Comparison of ENCODE assay signal across 35 mouse cellular contexts in genomic region chr5:107739023-107739422, GRCm38 (mm10). TPM values are rescaled to one million over a fixed set of nuclear protein-coding genes. Genes with fewer than 3 reads are reported as not detected.
DNase-seq lines count a peak whose midpoint lies in the region.
"Had no signal": no experiment of that assay in that cellular context is flagged by ENCODE, and none has a peak within 500 bp of the region (broad histone marks: within the 10 kb centered on the region; RNA-seq: fewer than 3 reads in every experiment).

No protein-coding gene starts in this region.

- H3K4me1 ChIP-seq in limb, embryonic 10.5 days: no peaks in the 10 kb centered on the region
- H3K4me1 ChIP-seq: embryonic facial prominence, embryonic 12.5 days; heart, embryonic 13.5 days; limb, embryonic 13.5 days; liver, embryonic 12.5 days; megakaryocyte, embryonic 14.5 days; midbrain, embryonic 12.5 days had no signal

- no peak overlapping the region for H3K27ac ChIP-seq in limb, embryonic 10.5 days
- H3K27ac ChIP-seq: embryonic facial prominence, embryonic 12.5 days; heart, embryonic 13.5 days; limb, embryonic 13.5 days; liver, embryonic 12.5 days; midbrain, embryonic 12.5 days; stomach, postnatal 0 days had no signal

- no peaks in the 10 kb centered on the region for H3K9me3 ChIP-seq in limb, embryonic 10.5 days (replicated peaks)
- H3K9me3 ChIP-seq: embryonic facial prominence, embryonic 12.5 days; heart, embryonic 13.5 days; limb, embryonic 13.5 days; liver, embryonic 12.5 days; midbrain, embryonic 12.5 days had no signal

- WGBS in limb, embryonic 10.5 days: 94% methylated on average over 5 of the region's 5 CpGs

- peak; percentile 23 for DNase-seq in heart, adult 11 months
- DNase-seq in heart, postnatal 25 days (ENCODE audit: low spot score): no peak
- DNase-seq in naive thymus-derived CD4-positive, alpha-beta T cell, adult 2 months (ENCODE audit: low read depth): peak; percentile 36
- peak; percentile 88 for DNase-seq in thymus, postnatal 0 days (ENCODE audit: low spot score)
- DNase-seq in thymus, postnatal 4 days: peak; percentile 78
- DNase-seq in limb, embryonic 10.5 days (ENCODE audit: low spot score): no peak
- no peak for DNase-seq in layer of hippocampus, postnatal 14 days (ENCODE audit: low spot score in 2 of 2)
- DNase-seq: adrenal gland, postnatal 14 days; cerebellum, adult 11 months; cerebellum, adult 9-10 months; embryo, embryonic 11 days; gastrocnemius, postnatal 25 days; heart, adult 18-20 months; heart, postnatal 14 days; kidney, postnatal 14 days; layer of hippocampus, adult 9-11 months; lung, adult 18-20 months; lung, postnatal 4 days; retina, postnatal 1 day; right cerebral cortex, postnatal 14 days had no signal

- intact Hi-C loops in heart, postnatal 25 days (cut with DNase I): no loop called here

- no peaks in the 10 kb centered on the region for H3K27me3 ChIP-seq in limb, embryonic 10.5 days (ENCODE audit: low read depth, poor library complexity, severe bottlenecking)
- H3K27me3 ChIP-seq: embryonic facial prominence, embryonic 12.5 days; heart, embryonic 13.5 days; limb, embryonic 13.5 days; midbrain, embryonic 12.5 days had no signal

- H3K36me3 ChIP-seq in limb, embryonic 10.5 days: 0 out of 2 replicates have a peak, but pooled peaks cover 3% of the 10 kb centered on the region
- H3K36me3 ChIP-seq: midbrain, embryonic 12.5 days had no signal

- no peak overlapping the region for H3K4me3 ChIP-seq in limb, embryonic 10.5 days
- H3K4me3 ChIP-seq: embryonic facial prominence, embryonic 12.5 days; heart, embryonic 13.5 days; limb, embryonic 13.5 days; liver, embryonic 12.5 days; megakaryocyte, embryonic 14.5 days; midbrain, embryonic 12.5 days; myocyte had no signal

RNA-seq across cellular contexts. Expression of gene Gfi1, which starts 13.2 kb away (rescaled TPM):
- total RNA-seq in heart, postnatal 25 days (2021): not detected
- 39.4 and 42.8 TPM in 2 replicates for polyA plus RNA-seq in thymus, postnatal 0 days (2015; fragmentation: Nextera tagmentation; extraction: Ambion mirVana)
- polyA plus RNA-seq in limb, embryonic 10.5 days (2016; fragmentation: Nextera tagmentation; extraction: Ambion mirVana): 0.05 and 0.26 TPM in 2 replicates
- total RNA-seq in layer of hippocampus, postnatal 14 days (2021): not detected
- total RNA-seq: gastrocnemius, adult 18-20 months; left cerebral cortex, adult 18-20 months; left cerebral cortex, postnatal 25 days had no signal
- polyA plus RNA-seq: forebrain, embryonic 14.5 days; heart, embryonic 13.5 days; kidney, embryonic 14.5 days; midbrain, embryonic 12.5 days; midbrain, postnatal 0 days; neural tube, embryonic 14.5 days had no signal

Comparison
In these comparisons a context has a peak if more than half of its experiments do, and no peak if none do; other contexts are left out.
1. DNase-seq: peak in heart, adult 11 months (single experiment), naive thymus-derived CD4-positive, alpha-beta T cell, adult 2 months (single experiment), thymus, postnatal 0 days (single experiment) and thymus, postnatal 4 days (single experiment); none in heart, postnatal 25 days (single experiment), limb, embryonic 10.5 days (single experiment) and layer of hippocampus, postnatal 14 days (0 of 2).